Mouse (Mus musculus): ENCODE data around the gene Igf2r. TPM values are rescaled to one million over a fixed set of nuclear protein-coding genes. Genes with fewer than 3 reads are reported as not detected.
"Not testable (repeated sequence)": the region's sequence is repeated elsewhere in the genome, so short reads cannot be mapped to it uniquely, and the experiment has no call there.

Gene Igf2r
- polyA plus RNA-seq, 1 experiment from 2014 or later = 21.6 TPM

GRCm38 (mm10) chr17:12700373-12700772, 69.1 kb downstream of the Igf2r start:
- ATAC-seq (ENCODE audit: low FRiP score, low read depth) = no peak
- 97% methylated on average over 6 of the region's 6 CpGs for WGBS
- peaks cover 94% of the 10 kb centered on the region for H3K36me3 ChIP-seq
- no peaks in the 10 kb centered on the region for H3K9me3 ChIP-seq
- no peaks in the 10 kb centered on the region for H3K27me3 ChIP-seq (replicated peaks)
- no peak overlapping the region for H3K9ac ChIP-seq
- no peak overlapping the region for H3K27ac ChIP-seq
- H3K4me3 ChIP-seq = no peak overlapping the region
- no peaks in the 10 kb centered on the region for H3K4me1 ChIP-seq
- no peak overlapping the region for H3K4me2 ChIP-seq (replicated peaks)

- Histone ChIP-seq H3K36me3 (peaks cover 92% of the 10 kb centered on the region), H3K9ac (no peak overlapping the region), H3K4me2 (replicated peaks) (no peak overlapping the region), H3K4me1 (no peaks in the 10 kb centered on the region), H3K9me3 (no peaks in the 10 kb centered on the region), H3K27me3 (replicated peaks) (no peaks in the 10 kb centered on the region), H3K4me3 (no peak overlapping the region), H3K27ac (no peak overlapping the region)
- WGBS = 94% methylated on average over 7 of the region's 7 CpGs
- ATAC-seq (ENCODE audit: low FRiP score, low read depth) = no peak
Measured at GRCm38 (mm10) chr17:12691899-12692298, 77.6 kb downstream of the Igf2r start.

DNA sequence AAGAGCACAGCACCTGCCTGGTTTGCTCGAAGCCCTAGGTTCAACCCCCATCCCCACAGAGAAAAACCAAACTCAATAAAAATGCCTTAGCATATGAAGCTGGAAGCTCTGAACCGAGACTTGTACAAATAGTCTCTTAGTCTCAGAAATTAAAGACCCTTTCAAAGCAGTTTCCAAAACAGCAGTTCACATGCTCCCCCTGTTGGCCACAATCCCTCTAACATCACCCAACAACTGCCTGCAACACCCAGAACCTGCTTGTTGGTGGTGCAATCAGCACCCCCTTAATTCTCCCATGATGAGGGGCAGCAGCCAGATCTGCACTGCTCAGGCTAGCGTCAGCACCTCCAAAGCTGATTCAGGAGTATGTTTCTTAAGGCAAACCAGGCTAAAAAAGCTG, 79.9 kb downstream of the Igf2r start:
- Histone ChIP-seq H3K4me1 (no peaks in the 10 kb centered on the region), H3K9ac (no peak overlapping the region), H3K27ac (no peak overlapping the region), H3K9me3 (no peaks in the 10 kb centered on the region), H3K27me3 (replicated peaks) (no peaks in the 10 kb centered on the region), H3K4me2 (replicated peaks) (no peak overlapping the region), H3K4me3 (no peak overlapping the region), H3K36me3 (peaks cover 97% of the 10 kb centered on the region)
- no peak for ATAC-seq (ENCODE audit: low FRiP score, low read depth)
- WGBS = 74% methylated on average over 3 of the region's 3 CpGs

DNA sequence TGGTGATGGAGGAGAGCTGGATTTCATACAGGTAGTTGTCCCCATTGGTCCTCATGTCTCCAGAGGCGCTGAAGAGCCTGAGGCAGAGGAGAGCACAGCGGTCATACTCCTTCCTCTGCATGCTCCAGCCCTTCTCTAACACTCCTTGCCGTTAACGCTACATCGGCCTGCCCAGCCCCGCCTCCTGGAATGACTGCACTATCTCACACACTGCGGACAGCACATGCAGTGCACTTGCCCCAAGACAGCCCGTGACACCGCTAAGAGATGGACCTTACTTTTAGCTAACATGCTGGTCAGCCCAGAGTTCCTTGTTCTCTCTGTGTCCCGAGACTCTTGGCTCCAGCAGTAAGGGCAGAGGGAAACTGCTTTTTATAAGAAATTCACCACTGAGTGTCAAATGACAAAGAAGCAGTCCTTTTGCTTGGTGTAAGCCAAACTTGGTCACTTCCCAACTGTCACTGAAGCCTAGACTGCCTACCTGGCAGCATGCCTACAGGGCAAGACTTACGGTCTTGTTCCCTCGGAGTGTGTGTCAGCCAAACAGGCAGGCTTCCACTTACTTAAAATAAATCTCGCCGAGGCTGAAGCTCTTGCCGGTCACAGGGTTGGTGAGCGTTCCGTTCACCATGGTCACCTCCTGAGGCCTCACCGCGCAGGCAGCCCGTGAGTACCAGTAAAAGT, 80.9 kb downstream of the Igf2r start:
- no peak overlapping the region for H3K9ac ChIP-seq
- no peak overlapping the region for H3K27ac ChIP-seq
- no peak for ATAC-seq (ENCODE audit: low FRiP score, low read depth)
- H3K4me1 ChIP-seq = no peaks in the 10 kb centered on the region
- 92% methylated on average over 20 of the region's 20 CpGs for WGBS
- H3K4me3 ChIP-seq = no peak overlapping the region
- no peak overlapping the region for H3K4me2 ChIP-seq (replicated peaks)
- H3K9me3 ChIP-seq = no peaks in the 10 kb centered on the region
- H3K27me3 ChIP-seq (replicated peaks) = no peaks in the 10 kb centered on the region
- peaks cover 97% of the 10 kb centered on the region for H3K36me3 ChIP-seq

GRCm38 (mm10) chr17:12684928-12685624, 84.4 kb downstream of the Igf2r start:
- Histone ChIP-seq H3K9ac (no peak overlapping the region), H3K9me3 (no peaks in the 10 kb centered on the region), H3K4me2 (replicated peaks) (no peak overlapping the region), H3K36me3 (peaks cover 76% of the 10 kb centered on the region), H3K27ac (no peak overlapping the region), H3K4me1 (no peaks in the 10 kb centered on the region), H3K27me3 (replicated peaks) (no peaks in the 10 kb centered on the region), H3K4me3 (no peak overlapping the region)
- no peak for ATAC-seq (ENCODE audit: low FRiP score, low read depth)
- WGBS = 88% methylated on average over 7 of the region's 7 CpGs

- Histone ChIP-seq H3K36me3 (peaks cover 71% of the 10 kb centered on the region), H3K27ac (no peak overlapping the region)
Measured at GRCm38 (mm10) chr17:12684412-12684811, 85.1 kb downstream of the Igf2r start.

DNA sequence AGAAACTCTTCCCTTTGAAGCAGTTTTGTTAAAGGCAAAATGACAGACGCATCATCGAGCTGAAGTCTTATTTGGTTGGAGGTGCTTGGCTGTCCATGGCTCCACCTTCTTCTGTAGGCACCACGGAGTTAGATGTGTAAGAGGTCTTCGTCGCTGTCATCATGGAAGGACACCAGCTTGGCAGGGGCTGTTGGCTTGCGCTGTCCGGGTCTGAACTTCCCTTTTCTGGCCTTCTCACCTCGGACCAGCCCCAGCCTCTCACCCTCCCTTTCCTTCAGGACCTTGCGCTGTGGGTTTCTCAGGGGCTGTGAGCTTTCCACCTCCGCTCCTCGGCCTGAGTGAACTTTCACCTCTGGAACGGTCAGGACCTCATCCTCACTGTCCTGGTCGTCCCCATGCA, 85.9 kb downstream of the Igf2r start:
- Histone ChIP-seq H3K36me3 (peaks cover 62% of the 10 kb centered on the region), H3K4me1 (no peaks in the 10 kb centered on the region), H3K27me3 (replicated peaks) (no peaks in the 10 kb centered on the region), H3K27ac (no peak overlapping the region), H3K9me3 (no peaks in the 10 kb centered on the region), H3K4me3 (no peak overlapping the region), H3K9ac (no peak overlapping the region), H3K4me2 (replicated peaks) (no peak overlapping the region)
- 94% methylated on average over 13 of the region's 13 CpGs for WGBS
- ATAC-seq (ENCODE audit: low FRiP score, low read depth) = no peak

More at GRCm38 (mm10) chr17:12684412-12684811, 85.1 kb downstream of the Igf2r start:
- ATAC-seq (ENCODE audit: low FRiP score, low read depth) = no peak
- Histone ChIP-seq H3K4me3 (no peak overlapping the region), H3K27me3 (replicated peaks) (no peaks in the 10 kb centered on the region), H3K9ac (no peak overlapping the region), H3K4me2 (replicated peaks) (no peak overlapping the region), H3K4me1 (no peaks in the 10 kb centered on the region), H3K9me3 (no peaks in the 10 kb centered on the region)
- 84% methylated on average over 4 of the region's 4 CpGs for WGBS

GRCm38 (mm10) chr17:12678261-12678660, 91.2 kb downstream of the Igf2r start:
- Histone ChIP-seq H3K4me1 (no peaks in the 10 kb centered on the region), H3K27ac (no peak overlapping the region), H3K9ac (no peak overlapping the region), H3K4me2 (replicated peaks) (no peak overlapping the region), H3K9me3 (no peaks in the 10 kb centered on the region), H3K36me3 (peaks cover 10% of the 10 kb centered on the region), H3K27me3 (replicated peaks) (no peaks in the 10 kb centered on the region), H3K4me3 (no peak overlapping the region)
- no peak for ATAC-seq (ENCODE audit: low FRiP score, low read depth)

DNA sequence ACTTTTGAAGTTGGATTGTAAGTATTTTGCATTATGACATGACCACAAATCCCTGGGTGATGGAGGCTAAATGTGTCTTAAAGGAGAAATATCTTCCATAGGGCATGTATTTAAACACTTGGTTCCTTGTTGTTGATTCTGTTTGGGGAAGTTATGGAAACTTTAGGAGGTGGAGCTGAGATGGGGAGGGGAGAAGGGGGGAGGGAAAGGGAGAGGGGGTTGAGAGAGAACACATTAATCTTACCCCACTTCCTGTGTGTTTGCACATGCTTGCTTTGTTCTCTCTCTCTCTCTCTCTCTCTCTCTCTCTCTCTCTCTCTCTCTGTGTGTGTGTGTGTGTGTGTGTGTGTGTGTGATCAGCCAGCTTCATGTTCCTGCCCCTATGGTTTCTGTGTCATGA, 92.3 kb downstream of the Igf2r start:
- Histone ChIP-seq H3K4me1 (no peaks in the 10 kb centered on the region), H3K9ac (no peak overlapping the region), H3K4me2 (replicated peaks) (no peak overlapping the region), H3K9me3 (no peaks in the 10 kb centered on the region), H3K36me3 (0 out of 2 replicates have a peak, but pooled peaks cover 5% of the 10 kb centered on the region), H3K27me3 (replicated peaks) (no peaks in the 10 kb centered on the region), H3K4me3 (no peak overlapping the region), H3K27ac (no peak overlapping the region)
- ATAC-seq (ENCODE audit: low FRiP score, low read depth) = no peak

GRCm38 (mm10) chr17:12675646-12676045, 93.8 kb downstream of the Igf2r start, which contains the start of gene Slc22a1:
Gene Slc22a1 (minus strand): TSS chr17:12675829.
- no peak within 1 kb of the TSS for H3K4me3 ChIP-seq
- no peak within 1 kb of the TSS for H3K4me2 ChIP-seq (replicated peaks)
- H3K27ac ChIP-seq = no peak within 1 kb of the TSS
- no peak for ATAC-seq (ENCODE audit: low FRiP score, low read depth)
- H3K4me1 ChIP-seq = no peaks in the 10 kb centered on the region
- WGBS = 90% methylated on average over 7 of the region's 7 CpGs
- H3K9ac ChIP-seq = no peak within 1 kb of the TSS
- no peaks in the 10 kb centered on the region for H3K36me3 ChIP-seq
- no peaks in the 10 kb centered on the region for H3K27me3 ChIP-seq (replicated peaks)
- no peaks in the 10 kb centered on the region for H3K9me3 ChIP-seq

DNA sequence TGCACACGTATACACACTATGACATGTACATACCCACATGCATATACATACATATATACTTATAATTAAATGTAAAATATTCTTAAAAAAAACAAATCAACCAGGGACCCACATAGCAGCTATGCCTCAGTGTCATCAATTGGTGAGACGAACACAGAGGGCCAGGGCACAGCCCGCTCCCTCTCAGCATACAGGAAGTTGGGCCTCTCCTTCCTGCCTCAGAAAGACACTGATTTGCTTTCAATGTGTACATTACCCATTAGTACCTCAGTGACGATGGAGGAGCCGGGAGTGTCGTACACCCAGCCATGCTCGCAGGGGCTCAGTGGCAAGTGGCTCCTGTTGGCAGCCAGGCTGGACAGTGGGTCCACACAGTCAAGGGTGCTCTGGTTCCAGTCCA, 94.5 kb downstream of the Igf2r start:
- ATAC-seq (ENCODE audit: low FRiP score, low read depth); H3K4me3 ChIP-seq; H3K27me3 ChIP-seq (replicated peaks); H3K27ac ChIP-seq; H3K36me3 ChIP-seq; H3K9ac ChIP-seq; H3K4me1 ChIP-seq; H3K9me3 ChIP-seq; H3K4me2 ChIP-seq (replicated peaks): not testable (repeated sequence)
- WGBS = 84% methylated on average over 7 of the region's 7 CpGs

GRCm38 (mm10) chr17:12673871-12674270, 95.6 kb downstream of the Igf2r start:
- H3K36me3 ChIP-seq = no peaks in the 10 kb centered on the region
- no peaks in the 10 kb centered on the region for H3K9me3 ChIP-seq
- H3K4me3 ChIP-seq = no peak overlapping the region
- no peak overlapping the region for H3K4me2 ChIP-seq (replicated peaks)
- WGBS = 79% methylated on average over 3 of the region's 3 CpGs
- H3K4me1 ChIP-seq = no peaks in the 10 kb centered on the region; the same call in 1 of the 2 replicates
- no peak overlapping the region for H3K9ac ChIP-seq
- H3K27ac ChIP-seq = no peak overlapping the region
- ATAC-seq (ENCODE audit: low FRiP score, low read depth) = no peak
- no peaks in the 10 kb centered on the region for H3K27me3 ChIP-seq (replicated peaks)
